Mouse (Mus musculus) ES-E14 (cell line): ENCODE measurements around the gene Lipc.

Experiments used
- HCFC1 ChIP-seq: IDR thresholded peaks from 2 replicates; pipeline ENCODE4 v1.6.1; 2012; ENCODE audit warnings: low read length, inconsistent platforms, borderline replicate concordance; ENCODE audit not compliant: insufficient read depth
- MAFK ChIP-seq: IDR thresholded peaks from 2 replicates; pipeline ENCODE4 v1.6.1; 2014; ENCODE audit warnings: mild to moderate bottlenecking, low read depth, low read length, inconsistent platforms; ENCODE audit not compliant: insufficient read depth
- ZC3H11A ChIP-seq: IDR thresholded peaks from 2 replicates; pipeline ENCODE4 v1.6.1; 2012; ENCODE audit warnings: low read depth, mild to moderate bottlenecking, inconsistent platforms, low read length, borderline replicate concordance

DNA sequence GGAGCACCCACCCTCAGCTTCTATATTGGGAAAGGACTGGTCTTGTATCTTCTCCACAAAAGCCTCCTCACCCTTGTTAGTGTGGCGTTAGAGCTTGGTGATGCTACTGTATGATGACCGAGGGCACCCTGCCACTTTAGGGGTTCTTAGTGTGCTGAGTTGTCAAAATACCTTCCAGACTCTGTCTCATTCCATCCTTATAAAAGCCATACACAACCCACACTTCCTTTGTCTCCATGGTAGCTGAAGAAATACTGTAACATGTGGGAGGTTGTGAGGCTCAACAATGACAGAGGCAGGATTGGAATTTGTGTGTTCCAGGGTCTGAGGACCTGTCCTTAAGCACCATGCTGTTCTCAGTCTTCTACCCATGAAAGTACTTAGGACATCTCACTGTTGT lies 23.9 kb upstream of the Lipc start:
- TF ChIP-seq HCFC1 (no peak), MAFK (no peak), ZC3H11A (no peak)
